13 mouse cellular contexts compared by ENCODE assay signal in the genomic region with DNA sequence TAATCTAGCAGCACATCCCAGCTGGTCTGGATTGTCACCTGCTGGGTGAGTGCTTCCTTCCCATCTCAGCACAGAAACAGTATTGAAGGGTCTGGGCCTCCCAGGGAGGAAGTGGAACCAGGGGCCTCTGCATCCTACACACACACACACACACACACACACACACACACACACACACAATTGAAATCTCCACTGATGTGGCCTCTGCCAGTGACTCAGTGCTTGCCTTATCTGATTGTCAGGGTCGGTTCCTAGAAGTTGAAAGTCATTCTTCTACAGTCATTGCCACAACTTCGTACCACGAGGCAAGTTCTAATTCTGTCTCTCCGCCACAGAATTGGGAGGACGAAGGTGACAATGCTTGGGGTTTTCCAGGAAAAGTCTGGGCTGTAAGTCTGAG. TPM values are rescaled to one million over a fixed set of nuclear protein-coding genes. Genes with fewer than 3 reads are reported as not detected.
DNase-seq lines count a peak whose midpoint lies in the region; ATAC-seq and TF ChIP-seq lines count a peak whose summit lies in the region.
"Had no signal": no experiment of that assay in that cellular context is flagged by ENCODE, and none has a peak within 500 bp of the region (broad histone marks: within the 10 kb centered on the region; RNA-seq: fewer than 3 reads in every experiment).

No protein-coding gene starts in this region.

- no peaks in the 10 kb centered on the region for H3K36me3 ChIP-seq in heart, embryonic 16.5 days (ENCODE audit: control insufficient read depth, insufficient read depth)
- H3K36me3 ChIP-seq in intestine, postnatal 0 days (ENCODE audit: control insufficient read depth, insufficient read depth) = no peaks in the 10 kb centered on the region
- H3K36me3 ChIP-seq: limb, embryonic 12.5 days; midbrain, embryonic 12.5 days had no signal

- no peaks in the 10 kb centered on the region for H3K27me3 ChIP-seq in heart, embryonic 16.5 days (ENCODE audit: control insufficient read depth, insufficient read depth, low read length)
- no peaks in the 10 kb centered on the region for H3K27me3 ChIP-seq in intestine, postnatal 0 days (replicated peaks; ENCODE audit: control insufficient read depth, insufficient read depth, low read length)
- H3K27me3 ChIP-seq: limb, embryonic 12.5 days; midbrain, embryonic 12.5 days had no signal

- TF ChIP-seq CTCF in intestine, postnatal 0 days (IDR thresholded peaks at IDR 0.05; ENCODE audit: low read depth) = no peak

- H3K4me1 ChIP-seq in heart, embryonic 16.5 days (ENCODE audit: control insufficient read depth, insufficient read depth, low read length) = 0 out of 2 replicates have a peak, but pooled peaks cover 4% of the 10 kb centered on the region
- H3K4me1 ChIP-seq in intestine, postnatal 0 days (replicated peaks; ENCODE audit: control insufficient read depth, insufficient read depth, low read length) = peaks cover 16% of the 10 kb centered on the region; the same call in 1 of the 2 replicates
- H3K4me1 ChIP-seq: limb, embryonic 12.5 days; midbrain, embryonic 12.5 days had no signal

- H3K27ac ChIP-seq in heart, embryonic 16.5 days (ENCODE audit: low read length) = no peak overlapping the region
- H3K27ac ChIP-seq in intestine, postnatal 0 days (ENCODE audit: low read depth, low read length) = peak overlapping the region; percentile 64; the same call in 1 of the 2 replicates
- H3K27ac ChIP-seq: limb, embryonic 12.5 days; midbrain, embryonic 12.5 days had no signal

- H3K9me3 ChIP-seq in heart, embryonic 16.5 days (replicated peaks; ENCODE audit: control insufficient read depth, low read length) = no peaks in the 10 kb centered on the region
- H3K9me3 ChIP-seq in intestine, postnatal 0 days (ENCODE audit: control insufficient read depth) = no peaks in the 10 kb centered on the region
- H3K9me3 ChIP-seq: limb, embryonic 12.5 days; midbrain, embryonic 12.5 days had no signal

- no peak for DNase-seq in heart, adult 9 months (ENCODE audit: low spot score in 2 of 2)
- DNase-seq in adrenal gland, postnatal 14 days = peak; percentile 55
- peak; percentile 16 to 18 for DNase-seq in thymus, postnatal 10 days (ENCODE audit: low spot score in 2 of 2)
- DNase-seq in frontal cortex, postnatal 10 days (ENCODE audit: low spot score in 2 of 2) = no peak
- DNase-seq in left cerebral cortex, postnatal 36 days (ENCODE audit: low spot score in 2 of 2) = no peak
- DNase-seq in layer of hippocampus, postnatal 25 days (ENCODE audit: extremely low spot score in 1 of 2, low spot score in 1 of 2) = no peak
- DNase-seq: B cell, adult 2 months; cerebellum, adult 9-11 months; heart, postnatal 4 days had no signal

- intact Hi-C loops in left cerebral cortex, postnatal 36 days (cut with DNase I) = no loop called here

- WGBS in heart, embryonic 16.5 days = 49% methylated on average over 5 of the region's 5 CpGs
- 38% methylated on average over 5 of the region's 5 CpGs for WGBS in intestine, postnatal 0 days

- ATAC-seq in heart, embryonic 16.5 days (replicated peaks; ENCODE audit: extremely low read depth, insufficient read depth, low FRiP score) = peak; percentile 65
- ATAC-seq in intestine, postnatal 0 days = peak; percentile 44

- H3K4me3 ChIP-seq in heart, embryonic 16.5 days (ENCODE audit: low read length) = no peak overlapping the region
- H3K4me3 ChIP-seq in intestine, postnatal 0 days (ENCODE audit: low read depth, low read length) = no peak overlapping the region
- H3K4me3 ChIP-seq: limb, embryonic 12.5 days; midbrain, embryonic 12.5 days had no signal

- H3K9ac ChIP-seq in heart, embryonic 16.5 days (ENCODE audit: low read length) = no peak overlapping the region
- H3K9ac ChIP-seq in intestine, postnatal 0 days (ENCODE audit: low read depth, low read length) = no peak overlapping the region
- H3K9ac ChIP-seq: limb, embryonic 12.5 days; midbrain, embryonic 12.5 days had no signal

- no peak overlapping the region for H3K4me2 ChIP-seq in heart, embryonic 16.5 days (ENCODE audit: low read depth, low read length)
- H3K4me2 ChIP-seq in intestine, postnatal 0 days (replicated peaks; ENCODE audit: low read depth) = no peak overlapping the region
- H3K4me2 ChIP-seq: limb, embryonic 12.5 days; midbrain, embryonic 12.5 days had no signal

RNA-seq across cellular contexts. Expression of gene Nek6, which starts 39.7 kb away (rescaled TPM):
- polyA plus RNA-seq in heart, embryonic 16.5 days (2015; fragmentation: Nextera tagmentation; extraction: Ambion mirVana) = 66.2 and 67.9 TPM in 2 replicates
- total RNA-seq in adrenal gland, postnatal 14 days (2021) = 13.6 and 14.9 TPM in 2 replicates
- 70.9 and 84.5 TPM in 2 replicates for polyA plus RNA-seq in intestine, postnatal 0 days (2015; fragmentation: Nextera tagmentation; extraction: Ambion mirVana)
- total RNA-seq in left cerebral cortex, postnatal 36 days (2021) = 10 to 100 TPM; 27.0 to 27.9 TPM
- total RNA-seq in layer of hippocampus, postnatal 25 days (2021) = 10 to 100 TPM; 46.1 to 47.0 TPM

Comparison
In these comparisons a context has a peak if more than half of its experiments do, and no peak if none do; other contexts are left out.
1. DNase-seq: peak in adrenal gland, postnatal 14 days (single experiment) and thymus, postnatal 10 days (2 of 2); none in heart, adult 9 months (0 of 2), frontal cortex, postnatal 10 days (0 of 2), left cerebral cortex, postnatal 36 days (0 of 2) and layer of hippocampus, postnatal 25 days (0 of 2).